Mouse (Mus musculus): ENCODE results near the gene Ghdc.
"Not testable (repeated sequence)": the region's sequence is repeated elsewhere in the genome, so short reads cannot be mapped to it uniquely, and the experiment has no call there.

The Ghdc gene

GRCm38 (mm10) chr11:100770646-100771408, at the start of gene Ghdc:
TSS of gene Ghdc (minus strand) at chr11:100770957.
- peak; percentile 74 for DNase-seq (ENCODE audit: low read depth, low spot score)

- DNase-seq (ENCODE audit: low read depth, low spot score): no peak
Observed at GRCm38 (mm10) chr11:100820047-100820446, 49.3 kb upstream of the Ghdc start.

GRCm38 (mm10) chr11:100819626-100820025, 48.9 kb upstream of the Ghdc start:
- no peak for DNase-seq (ENCODE audit: low read depth, low spot score)

- DNase-seq (ENCODE audit: low read depth, low spot score): no peak
Observed at GRCm38 (mm10) chr11:100819048-100819447, 48.3 kb upstream of the Ghdc start.

GRCm38 (mm10) chr11:100818359-100819012, 47.7 kb upstream of the Ghdc start:
- DNase-seq (ENCODE audit: low read depth, low spot score): no peak

- no peak for DNase-seq (ENCODE audit: low read depth, low spot score)
Observed at GRCm38 (mm10) chr11:100817311-100817710, 46.6 kb upstream of the Ghdc start.

- DNase-seq (ENCODE audit: low read depth, low spot score): no peak
Observed at GRCm38 (mm10) chr11:100816801-100817200, 46.0 kb upstream of the Ghdc start.

- DNase-seq (ENCODE audit: low read depth, low spot score): no peak
Observed at GRCm38 (mm10) chr11:100816342-100816741, 45.6 kb upstream of the Ghdc start.

GRCm38 (mm10) chr11:100814498-100814897, 43.7 kb upstream of the Ghdc start:
- peak; percentile 21 for DNase-seq (ENCODE audit: low read depth, low spot score)

- DNase-seq (ENCODE audit: low read depth, low spot score): peak; percentile 30
Observed at GRCm38 (mm10) chr11:100811132-100811531, 40.4 kb upstream of the Ghdc start.

GRCm38 (mm10) chr11:100810516-100810915, 39.8 kb upstream of the Ghdc start:
- DNase-seq (ENCODE audit: low read depth, low spot score): no peak

- DNase-seq (ENCODE audit: low read depth, low spot score): peak; percentile 21
Observed at GRCm38 (mm10) chr11:100806380-100807305, 35.9 kb upstream of the Ghdc start.

- no peak for DNase-seq (ENCODE audit: low read depth, low spot score)
Observed at GRCm38 (mm10) chr11:100805535-100805934, 34.8 kb upstream of the Ghdc start.

- DNase-seq (ENCODE audit: low read depth, low spot score): no peak
Observed at GRCm38 (mm10) chr11:100804409-100804808, 33.7 kb upstream of the Ghdc start.

- DNase-seq (ENCODE audit: low read depth, low spot score): no peak
Observed at GRCm38 (mm10) chr11:100799426-100799825, 28.7 kb upstream of the Ghdc start.

- DNase-seq (ENCODE audit: low read depth, low spot score): peak; percentile 73
Observed at GRCm38 (mm10) chr11:100796585-100796984, 25.8 kb upstream of the Ghdc start.

GRCm38 (mm10) chr11:100795386-100795785, 24.6 kb upstream of the Ghdc start:
- no peak for DNase-seq (ENCODE audit: low read depth, low spot score)

GRCm38 (mm10) chr11:100791457-100792049, 20.8 kb upstream of the Ghdc start:
- no peak for DNase-seq (ENCODE audit: low read depth, low spot score)

GRCm38 (mm10) chr11:100790644-100791043, 19.9 kb upstream of the Ghdc start:
- not testable (repeated sequence) for DNase-seq (ENCODE audit: low read depth, low spot score)

- no peak for DNase-seq (ENCODE audit: low read depth, low spot score)
Observed at GRCm38 (mm10) chr11:100789702-100790101, 18.9 kb upstream of the Ghdc start.

- no peak for DNase-seq (ENCODE audit: low read depth, low spot score)
Observed at GRCm38 (mm10) chr11:100785774-100786173, 15.0 kb upstream of the Ghdc start.

GRCm38 (mm10) chr11:100784286-100784685, 13.5 kb upstream of the Ghdc start:
- no peak for DNase-seq (ENCODE audit: low read depth, low spot score)

Measured in ES-CJ7 (cell line).